ENCODE assay signal across 13 mouse cellular contexts in the genomic region with DNA sequence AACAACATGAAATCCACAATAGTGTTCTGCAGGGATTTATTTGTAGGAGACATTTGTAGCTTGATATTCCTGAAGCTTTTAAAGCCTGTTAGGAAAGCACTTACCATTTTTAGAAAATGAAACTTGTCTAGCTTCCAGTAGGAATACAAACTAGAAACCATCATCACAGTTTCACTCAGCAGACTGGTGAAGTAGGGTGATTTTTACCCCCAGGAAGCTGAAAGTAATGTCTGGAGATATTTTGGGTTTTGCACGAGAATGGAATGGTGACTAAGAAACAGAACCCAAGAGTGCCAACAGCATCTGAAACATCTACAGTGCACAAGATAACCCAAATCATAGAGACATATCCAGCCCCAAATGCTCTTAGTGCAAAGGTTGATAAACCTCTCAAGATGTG.
"Had no signal": no experiment of that assay in that cellular context is flagged by ENCODE, and none has a peak within 500 bp of the region (broad histone marks: within the 10 kb centered on the region; RNA-seq: fewer than 3 reads in every experiment).

No protein-coding gene starts in this region.

- ATAC-seq: liver, postnatal 0 days; lung, postnatal 0 days; midbrain, embryonic 13.5 days; midbrain, embryonic 15.5 days had no signal

- DNase-seq: liver, postnatal 0 days; lung, adult 2 months; lung, postnatal 14 days; lung, postnatal 36 days; retina, postnatal 1 day; right cerebral cortex, postnatal 14 days; spleen, adult 18-20 months; thymus, adult 2 months; thymus, postnatal 25 days; thymus, postnatal 4 days had no signal
